ENCODE assay signal across 21 mouse cellular contexts in the genomic region with DNA sequence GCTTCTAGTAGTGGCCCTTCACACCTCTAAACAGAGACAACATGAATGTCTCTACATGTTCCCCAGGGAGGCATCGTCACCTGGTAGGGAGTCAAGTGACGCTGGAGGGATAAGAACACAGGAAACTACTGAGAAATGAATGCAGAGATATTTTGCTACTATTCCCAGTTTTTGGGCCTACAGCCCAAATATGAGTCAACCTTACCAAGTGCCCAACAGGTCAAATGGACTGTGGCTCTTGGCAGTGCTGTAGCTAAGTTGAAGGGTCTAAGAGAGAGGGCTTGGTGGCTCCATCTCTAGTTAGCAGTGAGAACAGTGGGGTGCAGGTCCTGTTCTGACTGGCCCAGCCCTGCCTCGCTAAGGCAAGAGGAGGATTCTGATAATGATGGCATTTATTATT.
"Had no signal": no experiment of that assay in that cellular context is flagged by ENCODE, and none has a peak within 500 bp of the region (broad histone marks: within the 10 kb centered on the region; RNA-seq: fewer than 3 reads in every experiment).

No protein-coding gene starts in this region.

- H3K27me3 ChIP-seq: kidney, embryonic 15.5 days; limb, embryonic 12.5 days; limb, embryonic 15.5 days; liver, embryonic 15.5 days; midbrain, embryonic 12.5 days; midbrain, embryonic 15.5 days; neural tube, embryonic 12.5 days; neural tube, embryonic 15.5 days had no signal

- DNase-seq: kidney, adult 8-10 months; kidney, postnatal 10 days; kidney, postnatal 36 days; left cerebral cortex, postnatal 4 days; lung, embryonic 14.5 days; right cerebral cortex, adult 18-20 months; right cerebral cortex, postnatal 14 days; right cerebral cortex, postnatal 4 days; thymus, adult 2 months; thymus, postnatal 14 days; thymus, postnatal 4 days had no signal

- ATAC-seq: lung, postnatal 0 days; midbrain, embryonic 15.5 days had no signal

- H3K4me1 ChIP-seq: limb, embryonic 12.5 days; midbrain, embryonic 12.5 days had no signal

- H3K9ac ChIP-seq: kidney, embryonic 15.5 days; limb, embryonic 12.5 days; limb, embryonic 15.5 days; liver, embryonic 15.5 days; lung, embryonic 14.5 days; midbrain, embryonic 12.5 days; midbrain, embryonic 15.5 days; neural tube, embryonic 12.5 days; neural tube, embryonic 15.5 days had no signal

- H3K4me2 ChIP-seq: kidney, embryonic 15.5 days; limb, embryonic 12.5 days; limb, embryonic 15.5 days; lung, embryonic 14.5 days; midbrain, embryonic 12.5 days; midbrain, embryonic 15.5 days; neural tube, embryonic 12.5 days; neural tube, embryonic 15.5 days had no signal

- H3K27ac ChIP-seq: kidney, embryonic 15.5 days; limb, embryonic 12.5 days; limb, embryonic 15.5 days; midbrain, embryonic 12.5 days; midbrain, embryonic 15.5 days; neural tube, embryonic 12.5 days; neural tube, embryonic 15.5 days; stomach, postnatal 0 days had no signal

- H3K36me3 ChIP-seq: midbrain, embryonic 15.5 days had no signal

- H3K9me3 ChIP-seq: kidney, embryonic 15.5 days; limb, embryonic 12.5 days; limb, embryonic 15.5 days; liver, embryonic 15.5 days; midbrain, embryonic 12.5 days; midbrain, embryonic 15.5 days; neural tube, embryonic 12.5 days; neural tube, embryonic 15.5 days had no signal

- H3K4me3 ChIP-seq: kidney, embryonic 15.5 days; limb, embryonic 12.5 days; limb, embryonic 15.5 days; liver, embryonic 15.5 days; midbrain, embryonic 12.5 days; midbrain, embryonic 15.5 days; neural tube, embryonic 12.5 days; neural tube, embryonic 15.5 days had no signal
